Mouse (Mus musculus) testis, adult 2 months (tissue): Measurements from ENCODE around the gene Trim17.

Experiments used
- CTCF ChIP-seq: fragments of 200-500 bp; IDR thresholded peaks from 2 replicates; pipeline ENCODE4 v1.5.1; 2012; ENCODE audit warnings: low read depth, mild to moderate bottlenecking, inconsistent platforms, low read length, moderate library complexity; ENCODE audit not compliant: control insufficient read depth, insufficient read depth, insufficient replicate concordance
- POLR2A ChIP-seq: fragments of 200-500 bp; IDR thresholded peaks from 2 replicates; pipeline ENCODE4 v1.6.1; 2012; ENCODE audit warnings: low read depth, mild to moderate bottlenecking, inconsistent platforms, low read length, moderate library complexity; ENCODE audit not compliant: control insufficient read depth

- no peak for TF ChIP-seq CTCF
- TF ChIP-seq POLR2A, result no peak
Observed at GRCm38 (mm10) chr11:58985299-58985917, 30.9 kb downstream of the Trim17 start.
